Mouse (Mus musculus) R1 (cell line): ENCODE measurements around the gene Os9.
"Not testable (repeated sequence)": the region's sequence is repeated elsewhere in the genome, so short reads cannot be mapped to it uniquely, and the experiment has no call there.

Experiments
- DNase-seq: peaks from one replicate; pipeline ENCODE4 v3.0.0-alpha.2; 2018; ENCODE audit warnings: low read depth, low spot score

The Os9 gene

DNA sequence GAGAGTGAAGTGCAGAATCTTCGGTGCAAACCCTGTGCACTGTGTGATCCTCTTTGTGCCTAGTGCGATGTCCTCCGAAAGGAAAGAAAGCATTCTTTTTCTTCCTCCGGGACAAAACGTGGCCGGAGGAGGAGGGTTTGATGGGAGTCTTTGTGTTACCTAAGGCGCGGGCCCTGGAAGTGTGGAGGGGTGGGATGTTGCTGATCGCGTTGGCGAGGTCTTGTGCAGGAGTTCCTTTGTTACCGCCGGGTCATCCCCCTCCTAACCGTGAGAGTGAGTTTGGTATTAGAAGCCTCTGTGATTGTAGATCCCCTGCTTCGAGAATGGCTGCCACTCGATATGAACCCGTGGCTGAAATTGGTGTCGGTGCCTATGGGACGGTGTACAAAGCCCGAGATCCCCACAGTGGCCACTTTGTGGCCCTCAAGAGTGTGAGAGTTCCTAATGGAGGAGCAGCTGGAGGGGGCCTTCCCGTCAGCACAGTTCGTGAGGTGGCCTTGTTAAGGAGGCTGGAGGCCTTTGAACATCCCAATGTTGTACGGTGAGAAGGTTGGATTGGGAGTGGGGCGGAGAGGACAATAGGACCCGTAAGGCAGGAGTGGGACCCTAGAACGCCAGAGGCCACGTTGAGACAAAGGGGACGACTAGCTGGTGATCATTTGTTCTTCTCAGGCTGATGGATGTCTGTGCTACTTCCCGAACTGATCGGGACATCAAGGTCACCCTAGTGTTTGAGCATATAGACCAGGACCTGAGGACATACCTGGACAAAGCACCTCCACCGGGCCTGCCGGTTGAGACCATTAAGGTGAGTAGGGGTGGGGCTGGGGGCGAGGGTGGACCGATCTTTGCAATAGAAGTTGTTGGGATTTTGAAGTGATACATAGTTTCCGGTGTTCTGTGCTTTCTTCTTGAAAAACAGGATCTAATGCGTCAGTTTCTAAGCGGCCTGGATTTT is 56.7 kb downstream of the Os9 start:
- peak; percentile 63 for DNase-seq

- DNase-seq = peak; percentile 99
These were observed 57.6 kb downstream of the Os9 start, which contains the start of gene Cdk4 for GRCm38 (mm10) chr10:127063239-127063872. TSS of gene Cdk4 (plus strand) at chr10:127063534.

DNA sequence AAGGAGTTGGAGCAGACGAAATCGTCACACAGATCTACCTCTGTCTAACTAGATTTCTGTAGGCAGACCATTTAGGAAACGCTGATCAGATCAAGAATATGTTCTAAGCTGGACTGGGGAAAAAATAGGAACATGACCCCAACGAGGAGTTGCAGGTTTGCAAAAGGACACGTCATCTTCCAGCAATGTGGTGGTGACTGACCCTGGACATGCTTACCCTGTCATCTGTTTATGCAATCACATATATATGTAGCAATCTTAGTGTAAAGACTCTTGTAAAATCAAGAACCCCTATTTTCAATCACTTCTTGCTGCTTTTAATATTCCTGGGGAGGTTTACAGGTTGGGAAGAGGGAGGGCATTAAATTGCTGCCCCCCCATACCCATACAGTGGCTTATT is 58.4 kb downstream of the Os9 start:
- no peak for DNase-seq

GRCm38 (mm10) chr10:127062101-127062500 is 58.8 kb downstream of the Os9 start:
- DNase-seq = not testable (repeated sequence)

GRCm38 (mm10) chr10:127061513-127061912 is 59.4 kb downstream of the Os9 start:
- no peak for DNase-seq

GRCm38 (mm10) chr10:127061085-127061484 is 59.8 kb downstream of the Os9 start:
- no peak for DNase-seq

GRCm38 (mm10) chr10:127059968-127060916 is 60.7 kb downstream of the Os9 start, which contains the start of gene March9:
TSS of gene March9 (minus strand) at chr10:127060184.
- peak; percentile 89 for DNase-seq

GRCm38 (mm10) chr10:127059174-127059967 is 61.6 kb downstream of the Os9 start:
- no peak for DNase-seq

DNA sequence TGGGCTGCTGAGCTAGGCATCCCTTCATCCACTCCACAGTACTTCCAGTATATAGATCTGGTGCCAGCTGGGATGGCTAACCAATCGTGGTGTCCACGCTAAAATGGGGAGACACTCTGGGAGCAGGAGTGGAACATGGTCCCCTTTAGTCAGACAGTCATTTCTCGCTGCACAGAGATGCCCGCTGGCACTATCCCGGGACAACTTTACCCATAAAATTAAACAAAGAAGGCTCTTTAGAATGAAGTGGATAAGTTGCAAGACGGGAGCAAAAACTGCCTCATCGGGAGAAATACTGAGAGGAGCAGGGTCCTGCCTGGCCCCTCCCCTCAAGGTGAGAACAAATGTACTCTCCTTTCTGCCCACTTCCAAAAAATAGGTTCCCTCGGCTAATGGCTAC is 62.2 kb downstream of the Os9 start:
- DNase-seq = no peak

DNA sequence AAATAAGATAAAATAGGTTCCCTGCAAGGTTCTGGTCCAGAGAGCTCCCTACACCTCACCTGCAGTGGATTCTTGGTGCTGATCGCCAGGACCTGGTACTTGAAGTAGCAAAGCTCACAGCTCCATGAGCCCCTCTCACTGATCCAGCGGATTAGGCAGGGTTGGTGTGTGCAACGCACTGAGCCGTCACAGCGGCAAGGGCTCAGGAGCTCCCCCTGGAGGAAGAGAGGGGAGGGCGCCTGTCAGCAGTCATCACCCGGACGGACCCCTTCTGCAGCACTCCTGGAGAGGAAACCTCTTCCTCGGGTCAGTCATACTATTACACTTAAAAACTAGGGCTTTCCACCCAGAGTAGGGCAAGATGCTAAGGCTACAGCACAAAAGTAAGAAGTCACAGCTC is 62.8 kb downstream of the Os9 start:
- peak; percentile 86 for DNase-seq

DNA sequence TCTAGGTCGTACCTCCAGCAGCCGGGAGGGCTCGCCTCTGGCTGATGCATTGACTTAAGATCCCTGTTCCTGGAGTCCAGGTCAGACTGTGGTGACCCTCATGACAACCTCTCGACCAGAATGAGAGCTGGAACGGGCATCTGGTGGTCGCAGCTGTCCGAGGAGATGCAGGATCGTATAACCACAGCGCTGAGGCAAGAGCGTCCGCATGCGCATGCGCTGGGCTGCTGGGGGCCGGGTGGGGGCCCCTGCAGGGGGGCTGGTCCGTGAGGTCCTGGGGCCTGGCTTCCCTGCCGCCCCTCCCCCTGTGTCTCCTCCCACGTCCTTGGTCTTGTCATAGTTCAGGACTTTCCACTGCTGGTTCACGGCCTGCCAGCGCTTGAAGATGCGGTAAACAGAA is 64.4 kb downstream of the Os9 start:
- no peak for DNase-seq

DNA sequence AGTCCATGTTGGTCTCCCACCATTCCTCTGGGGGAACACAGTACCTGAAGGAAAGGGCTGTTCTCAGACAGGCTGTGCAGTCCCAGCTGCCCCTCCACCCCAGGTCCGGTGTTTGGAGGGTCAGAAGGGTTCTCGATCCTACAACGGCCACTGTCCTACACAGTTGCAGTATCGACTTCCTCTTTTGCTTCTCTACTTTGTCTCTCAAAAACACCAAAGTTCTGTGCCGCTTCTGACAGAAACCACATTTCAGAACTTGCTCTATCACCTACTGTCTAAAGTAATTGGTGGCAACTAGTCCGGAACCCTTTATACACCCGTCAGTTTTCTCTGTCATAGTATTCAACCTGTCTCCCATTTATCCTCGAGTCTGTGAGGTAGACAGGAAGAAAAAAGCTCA is 65.5 kb downstream of the Os9 start:
- DNase-seq = no peak

GRCm38 (mm10) chr10:127054646-127055045 is 66.3 kb downstream of the Os9 start:
- peak; percentile 55 for DNase-seq

DNA sequence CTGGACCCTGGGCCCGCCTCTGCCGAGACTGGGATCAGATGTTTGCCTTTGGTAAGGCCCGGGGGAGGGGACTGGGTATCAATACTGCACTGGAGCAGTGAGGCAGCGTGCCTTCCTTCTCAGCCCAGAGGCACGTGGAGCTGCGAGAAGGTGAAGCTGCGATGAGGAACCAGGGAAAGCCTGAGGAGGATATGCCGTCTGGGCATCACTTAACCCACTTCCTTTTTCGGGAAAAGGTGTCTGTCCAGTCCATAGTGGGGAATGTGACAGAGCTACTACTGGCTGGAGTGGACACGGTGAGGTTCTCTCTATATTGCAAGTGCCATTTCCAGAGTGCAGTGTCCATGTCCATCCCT is 70.8 kb downstream of the Os9 start:
- DNase-seq = no peak

- peak; percentile 49 for DNase-seq
These were observed 71.4 kb downstream of the Os9 start for GRCm38 (mm10) chr10:127049395-127050118.

DNA sequence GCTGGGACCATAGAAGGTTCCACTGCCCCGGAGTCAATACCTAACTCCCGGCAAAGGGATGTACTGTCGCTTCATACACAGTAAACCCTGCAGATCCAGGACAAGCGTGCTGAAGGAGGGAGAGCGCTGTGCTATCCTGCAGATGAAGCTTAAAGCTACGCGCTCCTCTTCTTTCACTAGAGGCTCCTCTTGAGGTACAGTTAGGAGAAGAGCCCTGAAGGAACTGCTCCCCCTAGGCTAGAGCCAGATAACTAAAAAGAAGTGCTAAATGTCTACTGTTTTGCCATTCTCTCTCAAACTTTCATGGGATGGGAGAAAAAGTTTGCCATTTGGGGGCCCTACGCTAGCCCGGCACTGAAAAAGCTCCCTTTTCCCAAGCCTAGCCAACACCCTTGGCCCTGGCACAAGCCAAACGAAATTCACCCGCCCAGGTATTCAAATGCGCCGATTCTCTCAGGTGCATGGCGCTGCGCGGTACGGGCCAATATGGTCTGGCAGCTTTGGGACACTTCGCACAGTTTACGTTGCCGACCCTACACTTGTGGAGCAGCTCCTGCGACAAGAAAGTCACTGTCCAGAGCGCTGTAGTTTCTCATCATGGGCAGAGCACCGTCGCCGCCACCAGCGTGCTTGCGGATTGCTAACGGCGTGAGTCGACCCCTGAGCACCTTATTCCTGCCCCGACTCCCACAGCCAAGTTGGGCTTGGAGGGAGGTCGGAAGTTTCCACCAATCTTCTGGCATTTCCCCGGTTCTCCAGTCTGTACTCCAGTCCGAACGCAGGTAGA is 72.1 kb downstream of the Os9 start:
- no peak for DNase-seq

GRCm38 (mm10) chr10:127047954-127048353 is 73.0 kb downstream of the Os9 start, which contains the start of gene Cyp27b1:
TSS of gene Cyp27b1 (plus strand) at chr10:127048250.
- DNase-seq = no peak
